Mouse (Mus musculus): Measurements from ENCODE around the gene Catsperg1.

- TF ChIP-seq CTCF (conservative IDR thresholded peaks at IDR 0.05; ENCODE audit: low read length) = no peak
- no peak for TF ChIP-seq NANOG (IDR thresholded peaks at IDR 0.05; ENCODE audit: borderline replicate concordance, low read length)
Measured at GRCm38 (mm10) chr7:29141416-29141815, 72.4 kb downstream of the Catsperg1 start.

Measured in E14TG2a.4 (cell line).